Mouse (Mus musculus): ENCODE results near the gene Pnmal1. TPM values are rescaled to one million over a fixed set of nuclear protein-coding genes. Genes with fewer than 3 reads are reported as not detected.

The Pnmal1 gene
- total and polyA plus RNA-seq, 3 experiments: 0.57 to 7.2 (median 2.6) TPM

DNA sequence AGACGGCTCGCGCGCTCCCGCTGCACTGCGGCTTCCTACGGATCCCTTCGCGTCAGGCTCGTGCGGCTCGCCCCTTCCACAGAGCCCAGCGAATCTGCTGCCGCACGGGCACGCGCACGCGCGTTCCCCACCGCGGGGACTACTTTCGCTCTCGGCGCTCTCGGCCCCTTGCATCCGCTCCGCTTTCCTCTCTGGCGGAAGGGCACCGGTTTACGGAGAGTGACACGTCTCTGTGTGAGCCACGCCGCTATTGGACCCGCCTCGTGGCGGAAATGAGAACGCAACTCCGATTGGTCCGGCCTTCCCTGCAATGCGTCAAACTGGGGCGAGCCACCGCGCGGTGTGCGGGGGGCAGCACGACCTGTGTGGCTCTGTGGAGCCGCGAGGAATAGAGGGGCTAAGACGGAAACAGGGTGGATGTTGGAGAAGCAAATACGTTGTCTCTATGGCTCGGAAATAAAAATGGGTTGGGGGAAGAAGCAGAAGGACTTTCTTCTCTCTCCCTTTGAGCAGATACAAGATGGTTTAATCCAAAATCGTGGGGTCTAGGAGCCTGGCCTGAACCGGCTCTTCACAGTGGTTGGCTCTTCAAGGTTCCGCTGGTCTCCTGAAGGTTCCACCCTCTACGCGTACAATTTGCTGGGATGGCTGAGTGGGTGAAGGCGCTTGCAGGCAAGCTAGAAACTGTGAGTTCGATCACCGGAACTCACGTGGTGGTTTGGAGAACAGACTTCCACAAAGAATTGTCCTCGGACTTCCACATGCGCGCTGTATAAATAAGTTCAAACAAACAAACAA, 35.2 kb upstream of the Pnmal1 start, which contains the start of gene Calm3:
TSS of gene Calm3 (minus strand) at position 78 of the 798 bp plus-strand sequence.
- DNase-seq: peak; percentile 100

DNA sequence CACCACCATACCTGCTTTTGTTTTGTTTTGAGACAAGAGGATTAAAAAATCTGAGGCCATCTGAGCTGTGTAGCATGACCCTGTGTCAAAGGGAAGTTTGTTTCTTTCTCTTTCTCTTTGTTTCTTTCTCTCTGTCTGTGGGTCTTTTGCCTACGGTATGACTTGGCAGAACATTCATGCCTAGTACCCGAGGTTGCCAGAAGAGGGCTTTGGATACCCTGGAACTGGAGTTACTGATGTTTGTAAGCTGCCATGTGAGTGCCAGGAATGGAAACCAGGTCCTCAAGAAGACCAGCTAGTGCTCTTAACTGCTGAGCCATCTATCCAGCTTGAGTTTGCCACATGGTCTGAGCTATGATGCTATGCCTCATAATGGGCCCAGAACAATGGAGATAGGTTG, 31.1 kb upstream of the Pnmal1 start:
- DNase-seq: no peak

DNA sequence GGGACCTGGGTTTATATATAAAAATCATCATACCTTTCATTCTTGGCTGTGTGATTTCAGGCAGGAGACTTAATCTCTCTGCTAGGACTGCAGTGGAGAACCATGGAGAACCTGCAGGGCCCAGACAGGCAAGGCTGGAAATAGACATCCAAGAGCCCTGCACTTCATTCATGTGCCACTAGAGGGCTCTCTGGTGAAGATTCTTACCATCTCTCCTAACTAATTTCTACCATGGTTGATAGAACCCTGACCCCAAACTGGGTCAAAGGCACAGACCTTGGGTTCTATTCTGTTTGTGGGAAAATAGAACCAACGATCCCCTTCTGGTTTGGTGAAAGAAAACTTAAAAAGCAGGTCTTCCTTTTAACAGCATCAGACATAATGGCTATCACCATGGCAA, 28.6 kb upstream of the Pnmal1 start:
- peak; percentile 70 for DNase-seq

DNA sequence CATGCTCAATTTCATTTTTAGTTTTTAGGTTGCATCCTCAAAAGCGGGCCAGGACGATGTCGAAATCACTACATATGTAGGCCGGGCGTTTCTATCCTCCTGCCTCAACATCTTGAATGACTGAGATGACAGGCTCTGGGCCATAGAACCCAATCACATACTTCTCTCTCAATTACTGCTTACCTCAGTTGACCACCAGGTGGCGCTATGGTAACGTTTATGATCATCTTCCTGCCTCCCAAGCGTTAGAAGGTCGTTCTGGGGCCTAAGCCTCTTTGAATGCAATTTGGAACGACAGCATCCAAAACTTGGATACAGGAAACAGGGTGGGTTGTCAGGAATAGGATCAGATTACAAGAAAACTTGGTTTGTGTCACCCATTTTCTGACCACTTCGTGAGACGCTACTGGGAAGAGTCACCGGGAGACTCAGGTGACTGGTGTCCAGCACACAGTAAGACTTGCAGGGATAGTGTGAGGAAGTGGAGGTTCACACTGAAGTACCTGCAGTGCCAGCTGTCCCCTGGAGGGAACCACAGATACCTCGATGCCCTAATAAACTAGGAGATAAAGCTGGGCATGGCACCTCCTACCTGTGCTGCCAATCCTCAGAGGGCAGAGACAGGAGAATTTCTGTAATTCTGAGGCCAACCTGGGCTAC, 27.4 kb upstream of the Pnmal1 start:
- peak; percentile 79 for DNase-seq

DNA sequence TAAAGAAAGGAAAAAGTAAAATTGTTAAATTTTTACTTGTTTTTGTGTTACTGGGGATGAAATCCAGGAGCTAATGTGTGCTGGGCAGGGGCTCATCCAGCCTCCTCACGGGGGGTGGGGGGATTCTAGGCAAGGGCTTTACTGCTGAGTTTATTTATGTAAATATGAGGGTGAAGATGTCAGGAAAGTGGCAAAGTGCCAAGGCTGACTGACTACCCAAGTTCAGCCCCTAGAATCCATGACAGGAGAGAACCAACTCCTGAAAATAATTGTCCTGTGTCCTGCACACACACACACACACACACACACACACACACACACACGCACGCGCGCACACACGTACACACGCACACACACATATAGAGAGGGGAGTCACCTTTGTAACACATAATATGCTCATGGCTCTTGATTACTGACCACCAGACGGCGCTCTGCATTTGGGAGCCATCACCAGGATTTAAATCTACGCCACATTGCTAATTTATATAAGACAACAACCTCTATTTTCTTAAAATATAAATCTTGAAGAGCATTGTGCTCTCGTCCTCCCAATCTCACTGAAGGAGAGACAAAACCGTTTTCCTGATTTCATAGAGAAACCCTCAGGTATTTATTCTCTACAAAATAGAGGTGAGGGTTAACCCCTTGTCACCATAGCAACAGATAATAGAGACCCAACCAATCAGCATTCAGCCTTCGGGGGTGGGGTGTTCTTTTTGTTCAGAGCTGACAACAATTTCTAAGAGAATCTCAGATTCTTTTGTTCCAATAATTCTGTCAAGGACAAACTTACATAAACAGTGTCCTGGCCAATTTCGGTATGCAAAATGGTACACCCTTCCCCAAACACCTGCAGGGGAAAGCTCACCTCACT, 26.5 kb upstream of the Pnmal1 start:
- no peak for DNase-seq

DNA sequence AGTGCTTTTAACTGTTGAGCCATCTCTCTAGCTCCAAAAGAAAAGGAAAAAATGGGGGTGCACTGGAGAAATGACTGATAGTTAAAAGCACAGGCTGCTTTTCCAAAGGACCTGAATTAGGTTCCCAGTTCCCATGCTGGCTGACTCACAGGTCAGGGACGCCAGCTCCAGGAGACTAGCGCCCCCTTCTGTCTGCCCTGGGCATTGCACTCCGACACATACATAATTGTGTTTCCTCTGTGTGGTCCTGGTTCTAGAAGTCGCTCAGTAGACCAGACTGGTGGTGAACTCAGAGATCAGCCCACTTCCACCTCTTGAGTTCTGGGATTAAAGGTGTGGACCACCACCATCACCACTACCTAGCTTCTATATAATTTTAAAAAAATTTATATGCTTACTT, 22.2 kb upstream of the Pnmal1 start:
- no peak for DNase-seq

DNA sequence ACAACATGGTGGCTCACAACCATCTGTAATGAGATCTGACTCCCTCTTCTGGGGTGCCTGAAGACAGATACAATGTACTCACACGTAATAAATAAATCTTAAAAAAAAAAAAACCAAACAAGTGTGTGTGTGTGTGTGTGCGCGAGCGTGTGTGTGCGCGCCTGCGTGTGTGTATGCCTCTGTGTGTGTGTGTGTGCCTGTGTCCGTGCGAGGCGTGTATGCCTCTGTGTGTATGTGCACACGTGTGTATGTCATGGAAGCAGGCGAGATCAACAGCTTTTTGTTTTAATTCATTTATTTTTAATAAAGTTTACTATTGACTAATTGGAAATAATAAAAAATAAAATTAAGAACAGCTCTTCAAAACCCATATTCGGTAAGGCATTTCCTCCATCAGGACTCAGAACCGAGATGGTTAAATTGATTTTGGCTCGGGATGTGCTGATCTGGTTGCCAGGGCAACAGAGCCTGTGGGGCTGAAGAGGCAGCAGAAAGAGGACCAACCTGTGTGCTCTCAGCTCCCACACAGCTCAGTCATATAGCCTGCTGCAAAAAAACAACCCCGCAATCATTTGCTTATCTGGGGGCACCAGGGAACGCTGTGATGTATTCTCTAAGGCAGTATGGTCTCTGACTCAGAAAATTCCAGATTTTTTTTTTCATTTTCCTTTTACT, 21.2 kb upstream of the Pnmal1 start:
- no peak for DNase-seq

DNA sequence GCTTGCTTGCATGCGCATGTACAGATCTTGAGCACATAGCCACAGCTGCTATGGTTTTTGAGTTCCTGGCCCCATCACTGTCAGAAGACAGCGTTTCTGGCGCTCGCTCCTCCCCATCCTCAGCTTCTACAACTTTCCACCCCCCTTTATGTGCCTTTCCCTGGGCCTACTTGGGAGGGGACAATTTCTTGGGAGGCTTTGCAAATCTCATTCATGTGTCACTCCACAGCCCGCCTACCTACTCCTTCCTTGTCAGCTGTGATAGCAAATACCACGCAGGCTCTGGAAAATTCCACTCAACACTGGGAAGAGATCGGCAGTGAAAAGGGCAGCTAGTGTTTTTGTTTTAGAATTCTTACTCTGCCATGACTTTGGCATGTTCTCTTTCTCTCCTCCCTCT, 19.2 kb upstream of the Pnmal1 start:
- peak; percentile 75 for DNase-seq

DNA sequence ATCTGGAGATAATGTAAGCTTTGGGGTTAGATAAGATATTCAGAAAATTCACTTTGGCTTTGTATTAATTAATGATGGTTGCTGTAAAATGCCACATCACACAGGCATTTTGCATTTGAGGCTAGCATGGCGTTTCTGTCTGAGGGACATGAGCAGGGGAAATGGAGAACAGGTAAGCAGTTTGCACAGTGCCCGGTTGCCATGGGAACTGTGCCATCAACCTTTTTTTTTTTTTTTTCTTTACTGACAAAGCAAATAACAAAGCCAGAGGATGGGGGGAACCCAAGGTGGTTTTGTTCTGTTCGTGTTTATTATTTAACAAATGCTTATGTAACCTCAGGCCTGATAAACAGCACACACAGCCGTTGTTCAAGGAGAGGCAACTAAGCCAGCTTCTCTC, 16.6 kb upstream of the Pnmal1 start:
- DNase-seq: no peak

DNA sequence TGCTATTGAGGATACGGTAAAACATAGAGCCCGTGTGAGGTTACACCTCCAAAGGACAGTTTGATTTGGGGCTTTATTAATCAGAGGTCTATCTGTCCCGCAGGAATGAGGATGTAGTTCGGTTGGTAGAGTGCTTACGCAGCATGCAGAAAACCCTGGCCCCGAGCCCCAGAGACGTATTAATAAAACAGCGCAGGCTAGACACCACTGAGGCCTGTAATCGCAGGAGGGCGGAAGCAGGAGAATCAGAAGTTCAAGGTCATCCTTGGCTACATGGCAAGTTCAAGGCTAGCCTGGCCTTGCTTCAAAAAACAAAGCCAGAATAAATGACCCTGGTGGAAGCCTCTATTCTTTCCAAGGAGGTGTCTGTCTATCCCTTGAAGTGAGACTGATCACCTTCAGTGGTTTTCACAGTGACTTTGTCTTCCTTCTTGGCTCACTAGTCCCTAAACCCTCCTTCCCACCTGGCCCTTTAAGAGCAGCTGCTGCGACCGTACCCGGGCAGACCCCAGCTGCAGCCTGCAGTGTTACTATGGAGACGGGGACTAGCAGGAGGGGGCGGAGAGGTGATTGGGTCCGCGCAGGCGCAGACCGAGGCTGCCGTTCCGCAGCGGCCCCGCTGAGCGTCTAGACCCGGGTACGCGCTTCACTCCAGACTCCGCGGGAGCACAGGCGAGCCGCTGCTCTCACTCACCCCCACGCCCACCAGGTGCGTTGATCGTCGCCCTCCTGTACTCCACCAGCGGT, 15.2 kb upstream of the Pnmal1 start, which contains the start of gene Pnmal2:
TSS of gene Pnmal2 (plus strand) at position 622 of the 747 bp plus-strand sequence.
- peak; percentile 92 for DNase-seq

DNA sequence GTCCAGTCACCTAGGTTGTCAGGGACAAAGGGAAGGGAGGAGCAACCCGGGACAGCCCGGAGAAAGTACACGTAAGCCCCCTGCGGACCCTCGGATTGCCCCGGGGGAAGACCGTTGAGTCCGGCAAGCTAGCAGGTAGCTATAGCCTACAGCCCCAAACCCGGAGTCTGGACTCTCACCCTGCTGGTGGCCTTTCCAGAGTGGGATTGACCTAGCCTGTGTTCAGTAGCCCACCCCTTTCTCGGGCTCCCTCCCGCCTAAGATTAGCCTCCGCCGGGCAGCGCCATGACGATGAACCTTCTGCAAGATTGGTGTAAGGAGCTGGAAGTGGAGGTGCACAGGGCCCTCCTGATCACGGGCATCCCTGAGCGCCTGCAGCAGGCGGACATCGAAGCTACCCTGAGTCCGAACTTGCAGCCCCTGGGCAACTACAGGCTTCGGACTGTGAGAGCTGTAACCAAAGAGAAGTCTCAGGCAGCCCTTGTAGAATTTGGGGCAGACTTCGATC, 14.6 kb upstream of the Pnmal1 start:
- DNase-seq: no peak

DNA sequence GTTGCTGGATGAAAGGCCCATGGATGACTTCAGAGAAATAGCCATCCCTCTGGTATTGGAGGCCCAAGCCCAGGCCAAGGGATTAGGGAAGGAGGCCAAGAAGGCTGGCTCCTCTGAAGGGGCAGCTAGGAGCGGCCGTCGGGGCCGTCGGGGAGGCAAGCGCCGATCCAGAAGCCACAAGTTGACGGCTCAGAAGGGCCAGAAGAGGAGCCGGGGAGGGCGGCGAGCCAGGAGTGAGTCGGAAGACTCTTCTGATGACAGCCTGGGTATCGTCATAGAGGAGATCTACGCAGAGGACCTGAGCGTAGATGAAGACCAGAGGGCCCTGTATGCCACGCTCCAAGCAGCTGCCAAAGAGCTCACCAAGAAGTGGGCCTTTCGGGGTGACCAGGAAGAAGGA, 14.1 kb upstream of the Pnmal1 start:
- peak; percentile 9 for DNase-seq

DNA sequence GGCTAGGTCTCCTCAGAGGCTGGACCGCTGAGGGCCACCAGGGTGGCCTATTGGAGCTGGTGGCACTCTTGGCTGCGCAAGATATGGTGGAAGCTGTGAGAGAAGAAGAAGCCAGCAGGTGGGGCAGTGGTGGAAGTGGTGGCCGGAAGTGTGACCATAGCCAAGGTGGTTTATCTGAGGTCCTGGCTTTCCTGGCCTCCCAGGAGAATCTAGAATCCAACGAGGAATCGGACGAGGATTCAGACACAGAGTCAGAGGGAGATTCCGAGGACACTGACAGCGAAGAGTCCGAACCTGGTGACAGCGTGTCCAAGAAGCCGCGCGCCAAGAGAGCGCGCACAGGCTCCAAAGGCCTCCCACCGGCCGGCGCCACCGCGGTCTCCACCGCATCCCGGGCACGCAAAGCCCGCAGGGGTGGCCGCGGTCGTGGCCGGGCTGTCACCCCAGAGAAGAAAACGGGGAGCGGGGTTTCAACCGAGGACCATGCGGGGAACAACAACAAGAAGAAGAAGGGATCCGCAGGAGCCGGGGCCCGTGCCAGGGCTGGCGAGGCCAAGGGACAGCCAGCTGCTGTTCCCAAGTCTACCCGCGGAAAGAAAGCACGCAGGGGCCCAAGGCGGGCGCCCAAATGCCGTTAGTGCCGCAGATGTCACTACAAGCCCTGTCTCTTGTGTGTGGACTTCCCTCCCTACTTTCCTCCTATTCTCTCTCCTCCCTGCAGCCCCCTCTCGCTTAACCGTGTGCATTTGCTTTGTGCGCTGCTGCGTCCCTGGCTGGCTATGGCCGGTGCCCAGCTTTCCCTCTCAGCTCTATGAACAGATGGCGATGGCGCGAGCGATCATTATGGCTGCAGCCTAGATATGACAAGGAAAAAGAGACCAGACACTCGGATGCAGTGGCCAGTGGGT, 12.8 kb upstream of the Pnmal1 start:
- peak; percentile 25 for DNase-seq

DNA sequence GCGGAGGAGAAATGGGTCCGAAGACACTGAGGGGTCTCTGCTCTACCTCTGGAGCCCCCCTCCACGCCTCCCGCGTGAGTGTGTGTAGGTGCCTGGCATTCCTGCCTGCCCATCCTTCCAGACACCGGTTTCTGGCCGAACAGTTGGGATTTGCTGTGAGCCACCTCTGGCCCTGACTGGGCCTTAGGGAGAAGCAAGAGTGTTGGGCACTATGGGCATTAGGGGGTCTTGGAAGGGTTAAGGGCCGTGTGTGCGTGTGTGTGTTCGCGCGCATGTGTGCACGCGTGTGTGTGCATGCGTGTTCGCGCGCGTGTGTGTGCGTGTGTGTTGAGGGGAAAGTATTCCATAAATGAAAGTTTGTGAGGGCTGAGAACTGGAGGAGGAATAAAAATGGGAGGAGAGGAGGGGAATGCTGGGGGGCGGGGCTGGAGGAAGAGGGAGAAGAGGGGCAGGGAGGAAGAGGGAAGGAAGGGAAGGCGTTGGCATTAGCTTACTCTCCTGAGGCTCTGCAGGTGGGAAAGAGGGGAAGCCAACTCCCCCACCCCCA, 12.1 kb upstream of the Pnmal1 start:
- DNase-seq: no peak

DNA sequence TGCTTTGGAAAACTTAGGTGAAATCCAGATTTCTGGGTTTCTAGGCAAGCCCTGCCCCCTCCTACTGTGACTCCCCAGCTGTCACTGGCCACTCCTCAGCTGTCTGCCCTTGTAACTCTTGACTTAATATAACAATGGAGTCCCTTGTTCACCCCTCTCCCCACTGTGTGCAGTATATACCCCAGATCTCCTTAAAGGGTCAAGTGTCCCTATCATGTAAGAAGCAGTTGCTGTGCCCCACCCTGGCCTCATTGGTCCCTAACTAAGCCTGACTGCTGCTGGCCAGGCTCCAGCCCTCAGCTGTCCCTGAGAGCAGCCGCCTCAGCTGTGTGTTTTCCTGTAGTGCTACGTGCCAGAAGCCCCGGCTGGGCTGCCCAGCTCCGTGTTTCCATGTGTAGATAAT, 11.5 kb upstream of the Pnmal1 start:
- peak; percentile 56 for DNase-seq

DNA sequence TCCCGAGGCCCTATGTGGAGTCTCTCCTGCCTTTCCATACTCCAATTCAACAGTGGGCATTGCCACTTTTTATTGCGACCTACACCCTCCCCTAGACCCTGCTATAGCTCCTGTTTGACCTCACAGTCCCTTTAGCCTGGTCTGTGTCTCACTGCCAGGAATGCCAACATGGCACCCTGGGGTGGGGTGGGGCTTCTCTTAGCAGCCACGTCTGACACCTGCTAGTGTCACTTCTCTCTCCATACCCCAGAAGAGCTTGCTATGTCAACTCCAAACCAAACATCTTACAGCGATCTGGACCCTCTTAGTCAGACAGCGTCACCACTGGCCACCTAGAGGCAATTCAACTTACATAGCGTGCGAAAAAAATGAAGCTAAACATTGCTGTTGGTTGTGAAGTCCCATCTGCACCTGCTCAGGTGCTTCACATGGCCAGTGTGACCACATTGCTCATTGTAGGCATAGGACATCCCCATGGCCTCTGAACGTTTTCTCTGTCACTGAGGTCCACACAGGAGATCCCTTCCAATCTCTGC, 10.5 kb upstream of the Pnmal1 start:
- no peak for DNase-seq

DNA sequence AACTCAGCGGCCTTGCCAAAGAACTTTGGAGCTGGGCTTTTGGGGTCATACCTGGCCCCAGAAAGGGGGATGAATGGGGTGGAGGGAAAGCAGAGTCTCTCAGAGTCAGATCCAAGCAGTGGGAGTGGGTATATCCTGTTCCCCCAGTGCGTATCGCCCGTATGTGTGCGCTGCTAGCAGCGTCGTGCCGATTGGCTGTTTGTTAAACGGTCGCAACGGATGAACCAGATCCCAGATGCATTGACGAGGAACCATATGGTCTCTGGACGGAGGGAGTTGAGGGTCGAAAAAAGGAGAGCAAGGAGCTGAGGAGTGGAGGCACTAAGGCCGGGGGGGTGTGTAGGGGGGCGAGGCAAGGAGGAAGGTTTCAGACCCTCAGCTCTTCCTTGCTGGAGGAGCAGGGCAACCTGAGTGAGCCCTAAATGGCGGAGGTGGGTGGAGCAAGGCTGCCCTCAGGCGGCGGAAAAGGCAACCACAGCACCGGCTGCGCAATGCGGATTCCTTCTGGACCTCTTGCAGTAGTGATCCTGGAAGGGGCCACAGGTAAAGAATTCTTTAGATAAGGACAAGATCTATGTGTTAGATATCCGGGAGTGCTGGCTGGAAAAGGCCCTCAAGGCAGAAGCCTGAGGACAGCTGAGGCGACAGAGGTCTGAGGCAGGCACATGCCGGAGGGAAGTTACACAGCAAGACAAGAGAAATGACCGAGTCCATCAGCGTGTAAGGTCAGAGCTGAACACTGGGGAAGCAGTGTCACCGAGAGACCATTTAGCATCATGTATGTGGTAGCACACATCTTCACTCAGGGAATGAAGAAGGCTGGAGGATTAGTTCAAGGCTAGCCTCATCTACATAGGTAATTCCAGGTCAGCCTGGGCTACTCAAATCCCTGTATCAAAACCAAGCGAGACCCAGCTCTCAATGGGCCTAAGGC, 9.3 kb upstream of the Pnmal1 start:
- peak; percentile 84 for DNase-seq
